Mouse (Mus musculus): Measurements from ENCODE around the gene Ttc19. TPM values are rescaled to one million over a fixed set of nuclear protein-coding genes. Genes with fewer than 3 reads are reported as not detected.

Ttc19 gene
- polyA plus RNA-seq, 1 experiment from 2014 or later, result 16.6 TPM

- Histone ChIP-seq H3K4me1 (no peaks in the 10 kb centered on the region; the same call in 1 of the 2 replicates), H3K4me3 (no peak overlapping the region), H3K27me3 (no peaks in the 10 kb centered on the region), H3K27ac (no peak overlapping the region), H3K9ac (no peak overlapping the region), H3K4me2 (no peak overlapping the region), H3K36me3 (peaks cover 36% of the 10 kb centered on the region), H3K9me3 (no peaks in the 10 kb centered on the region)
- no peak for ATAC-seq (ENCODE audit: borderline replicate concordance, extremely low read depth, low FRiP score, low TSS enrichment)
- WGBS, result 90% methylated on average over 1 of the region's 1 CpGs
Observed at GRCm38 (mm10) chr11:62287700-62288099, 6.4 kb downstream of the Ttc19 start.

DNA sequence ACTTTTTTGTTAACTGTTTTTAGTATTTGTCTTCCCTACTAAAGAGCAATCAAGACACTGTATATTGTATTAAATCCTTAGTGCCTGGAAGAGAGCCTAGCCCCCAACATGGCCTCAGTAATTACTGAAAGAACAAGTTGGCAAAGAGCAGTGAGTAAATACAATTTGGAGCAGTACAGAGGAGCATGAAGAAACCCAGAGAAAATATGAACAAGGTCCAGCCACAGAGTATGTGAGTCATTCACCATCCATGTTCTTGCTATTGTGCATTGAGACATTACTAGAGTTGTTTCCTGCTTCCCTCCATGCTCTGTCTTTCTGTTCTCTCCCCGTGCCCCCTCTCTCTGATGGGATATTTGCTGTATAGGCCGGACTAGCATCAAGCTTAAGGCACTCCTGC is 12.8 kb downstream of the Ttc19 start:
- WGBS, result 86% methylated on average over 2 of the region's 2 CpGs
- H3K4me1 ChIP-seq, result no peaks in the 10 kb centered on the region
- no peak overlapping the region for H3K4me3 ChIP-seq
- no peak overlapping the region for H3K4me2 ChIP-seq
- no peak for ATAC-seq (ENCODE audit: borderline replicate concordance, extremely low read depth, low FRiP score, low TSS enrichment)
- no peak overlapping the region for H3K27ac ChIP-seq
- peaks cover 13% of the 10 kb centered on the region; the same call in 1 of the 2 replicates for H3K36me3 ChIP-seq
- no peaks in the 10 kb centered on the region for H3K27me3 ChIP-seq
- no peak overlapping the region for H3K9ac ChIP-seq
- no peaks in the 10 kb centered on the region for H3K9me3 ChIP-seq

DNA sequence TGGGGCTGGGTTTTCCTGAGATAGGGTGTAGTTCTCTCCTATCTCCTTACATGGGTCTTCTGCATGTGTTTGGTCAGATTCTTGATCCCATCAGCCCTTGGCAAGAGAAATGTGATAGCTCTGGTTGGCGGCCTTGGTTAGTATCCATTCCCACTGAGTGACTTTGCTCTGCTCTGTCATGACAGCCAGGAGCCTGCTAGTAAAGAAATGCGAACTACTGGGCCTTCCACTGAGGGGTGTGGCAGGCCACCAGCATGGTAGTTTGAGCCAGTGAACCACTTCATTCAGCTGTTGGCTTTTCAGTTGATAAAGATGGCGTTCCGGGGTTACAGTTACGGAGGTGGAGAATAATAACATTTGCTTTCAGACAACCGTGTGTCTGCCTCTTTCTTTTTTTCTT is 17.6 kb downstream of the Ttc19 start:
- Histone ChIP-seq H3K4me2 (no peak overlapping the region), H3K4me3 (no peak overlapping the region), H3K27ac (no peak overlapping the region), H3K9ac (no peak overlapping the region), H3K4me1 (no peaks in the 10 kb centered on the region), H3K27me3 (no peaks in the 10 kb centered on the region), H3K9me3 (no peaks in the 10 kb centered on the region), H3K36me3 (0 out of 2 replicates have a peak, but pooled peaks cover 3% of the 10 kb centered on the region)
- no peak for ATAC-seq (ENCODE audit: borderline replicate concordance, extremely low read depth, low FRiP score, low TSS enrichment)
- WGBS, result 81% methylated on average over 6 of the region's 6 CpGs

DNA sequence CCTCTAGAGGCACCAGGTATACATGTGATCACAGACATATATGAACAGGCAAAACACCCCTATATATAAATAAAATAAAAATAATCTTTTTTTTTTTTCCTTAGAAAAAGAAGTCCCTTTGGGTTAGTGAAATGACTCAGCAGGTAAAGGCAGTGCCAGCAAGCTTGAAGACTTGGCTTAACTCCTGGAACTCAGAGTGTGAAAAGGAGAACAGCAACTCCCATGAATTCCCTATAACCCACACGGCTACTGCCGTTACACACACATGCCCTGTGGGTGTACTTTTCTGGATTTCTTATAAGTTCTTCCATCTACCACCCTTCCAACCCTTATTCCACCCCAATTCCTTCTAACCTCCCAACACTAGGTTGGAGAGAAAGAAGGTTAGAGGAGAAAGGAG is 24.6 kb downstream of the Ttc19 start:
- Histone ChIP-seq H3K9me3 (no peaks in the 10 kb centered on the region), H3K27me3 (no peaks in the 10 kb centered on the region), H3K4me1 (no peaks in the 10 kb centered on the region), H3K4me3 (no peak overlapping the region), H3K9ac (no peak overlapping the region), H3K36me3 (peaks cover 20% of the 10 kb centered on the region), H3K27ac (no peak overlapping the region), H3K4me2 (no peak overlapping the region)
- WGBS, result 92% methylated on average over 2 of the region's 2 CpGs
- no peak for ATAC-seq (ENCODE audit: borderline replicate concordance, extremely low read depth, low FRiP score, low TSS enrichment)

DNA sequence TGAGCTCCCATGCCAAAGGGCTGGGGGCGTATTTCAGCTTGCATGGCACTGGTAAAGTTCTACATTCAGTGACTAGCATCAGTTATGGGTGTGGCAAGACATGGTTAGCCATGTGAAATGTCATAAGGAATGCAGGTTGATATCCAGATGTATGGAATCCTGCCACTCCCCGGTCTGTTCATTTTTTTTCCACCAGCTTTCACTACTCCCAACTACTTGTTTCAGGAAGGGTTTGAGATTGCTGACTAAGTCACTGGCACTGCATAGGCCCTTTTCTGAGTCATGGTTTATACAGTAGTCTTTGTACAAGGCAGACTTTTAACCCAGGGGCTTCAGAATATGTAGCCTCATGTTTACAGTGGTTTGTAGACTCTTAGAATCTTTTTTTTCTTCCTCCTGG is 28.0 kb downstream of the Ttc19 start:
- WGBS, result 80% methylated on average over 2 of the region's 2 CpGs
- H3K4me3 ChIP-seq, result no peak overlapping the region
- peaks cover 37% of the 10 kb centered on the region for H3K36me3 ChIP-seq
- no peak for ATAC-seq (ENCODE audit: borderline replicate concordance, extremely low read depth, low FRiP score, low TSS enrichment)
- H3K4me1 ChIP-seq, result no peaks in the 10 kb centered on the region
- no peak overlapping the region for H3K4me2 ChIP-seq
- H3K9ac ChIP-seq, result no peak overlapping the region
- no peaks in the 10 kb centered on the region for H3K27me3 ChIP-seq
- H3K9me3 ChIP-seq, result no peaks in the 10 kb centered on the region
- H3K27ac ChIP-seq, result no peak overlapping the region

GRCm38 (mm10) chr11:62314984-62315383 is 33.7 kb downstream of the Ttc19 start:
- H3K4me3 ChIP-seq, result no peak overlapping the region
- no peak overlapping the region for H3K9ac ChIP-seq
- ATAC-seq (ENCODE audit: borderline replicate concordance, extremely low read depth, low FRiP score, low TSS enrichment), result no peak
- no peaks in the 10 kb centered on the region for H3K9me3 ChIP-seq
- 93% methylated on average over 5 of the region's 5 CpGs for WGBS
- H3K4me2 ChIP-seq, result no peak overlapping the region
- H3K27ac ChIP-seq, result no peak overlapping the region
- H3K27me3 ChIP-seq, result no peaks in the 10 kb centered on the region
- peaks cover 68% of the 10 kb centered on the region for H3K36me3 ChIP-seq
- H3K4me1 ChIP-seq, result no peaks in the 10 kb centered on the region

GRCm38 (mm10) chr11:62317746-62318145 is 36.5 kb downstream of the Ttc19 start:
- Histone ChIP-seq H3K4me1 (no peaks in the 10 kb centered on the region), H3K9ac (no peak overlapping the region), H3K36me3 (peaks cover 84% of the 10 kb centered on the region), H3K9me3 (no peaks in the 10 kb centered on the region), H3K4me3 (no peak overlapping the region), H3K4me2 (no peak overlapping the region), H3K27me3 (no peaks in the 10 kb centered on the region), H3K27ac (no peak overlapping the region)
- WGBS, result 73% methylated on average over 11 of the region's 11 CpGs
- ATAC-seq (ENCODE audit: borderline replicate concordance, extremely low read depth, low FRiP score, low TSS enrichment), result no peak

DNA sequence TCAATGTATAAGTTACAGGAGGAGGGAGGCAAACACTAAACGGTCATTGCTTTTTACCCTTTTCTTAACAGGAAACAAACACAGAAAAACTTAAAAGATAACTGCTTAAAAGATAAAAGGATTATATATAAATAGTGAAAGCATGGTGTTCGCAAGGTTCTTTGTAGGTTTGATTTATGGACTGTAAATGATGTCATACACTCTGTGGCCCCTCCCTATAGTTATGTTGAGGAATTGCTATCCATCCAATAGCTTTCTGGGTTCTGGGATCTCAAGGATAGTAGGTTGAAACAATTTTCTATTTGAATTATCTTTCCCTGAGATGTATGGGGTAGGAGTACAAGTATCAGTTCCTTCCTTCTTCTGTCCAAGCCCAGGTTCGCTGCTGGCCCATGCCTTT is 38.8 kb downstream of the Ttc19 start:
- no peak overlapping the region for H3K4me2 ChIP-seq
- ATAC-seq (ENCODE audit: borderline replicate concordance, extremely low read depth, low FRiP score, low TSS enrichment), result no peak

DNA sequence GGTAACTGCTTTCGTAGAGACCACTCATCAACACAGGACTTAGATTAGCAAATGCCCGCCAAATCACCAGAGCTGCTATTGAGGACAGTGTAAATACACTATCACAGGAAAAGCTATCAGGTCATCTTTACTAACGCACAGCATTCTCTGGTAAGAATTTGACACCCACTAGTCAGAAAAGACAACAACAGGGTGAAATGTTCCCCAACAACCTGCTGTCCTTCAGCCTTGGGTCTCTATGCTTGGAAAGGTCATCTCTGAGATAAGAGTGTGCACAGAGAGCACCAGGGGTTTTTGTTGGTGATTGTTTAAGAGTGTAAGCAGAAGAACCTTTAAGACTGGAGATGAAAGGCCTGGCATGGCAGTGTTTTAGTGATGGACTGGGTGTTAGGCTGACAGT is 42.4 kb downstream of the Ttc19 start:
- no peak overlapping the region for H3K4me2 ChIP-seq
- no peak overlapping the region for H3K27ac ChIP-seq
- no peak overlapping the region for H3K9ac ChIP-seq
- H3K27me3 ChIP-seq, result no peaks in the 10 kb centered on the region
- WGBS, result 46% methylated on average over 3 of the region's 3 CpGs
- no peak overlapping the region for H3K4me3 ChIP-seq
- H3K36me3 ChIP-seq, result peaks cover 81% of the 10 kb centered on the region
- no peaks in the 10 kb centered on the region for H3K4me1 ChIP-seq
- no peak for ATAC-seq (ENCODE audit: borderline replicate concordance, extremely low read depth, low FRiP score, low TSS enrichment)
- no peaks in the 10 kb centered on the region for H3K9me3 ChIP-seq

More for the DNA sequence above, 38.8 kb downstream of the Ttc19 start:
- H3K9me3 ChIP-seq, result no peaks in the 10 kb centered on the region
- peaks cover 82% of the 10 kb centered on the region for H3K36me3 ChIP-seq
- 54% methylated on average over 3 of the region's 3 CpGs for WGBS
- no peaks in the 10 kb centered on the region for H3K27me3 ChIP-seq
- H3K27ac ChIP-seq, result no peak overlapping the region
- no peak overlapping the region for H3K9ac ChIP-seq
- H3K4me1 ChIP-seq, result no peaks in the 10 kb centered on the region
- no peak overlapping the region for H3K4me3 ChIP-seq

GRCm38 (mm10) chr11:62331141-62331540 is 49.9 kb downstream of the Ttc19 start:
- H3K4me1 ChIP-seq, result no peaks in the 10 kb centered on the region
- no peak overlapping the region for H3K4me3 ChIP-seq
- H3K9ac ChIP-seq, result no peak overlapping the region
- 83% methylated on average over 5 of the region's 5 CpGs for WGBS
- no peaks in the 10 kb centered on the region for H3K9me3 ChIP-seq
- no peak overlapping the region for H3K4me2 ChIP-seq
- peaks cover 77% of the 10 kb centered on the region for H3K36me3 ChIP-seq
- no peak overlapping the region for H3K27ac ChIP-seq
- H3K27me3 ChIP-seq, result no peaks in the 10 kb centered on the region
- ATAC-seq (ENCODE audit: borderline replicate concordance, extremely low read depth, low FRiP score, low TSS enrichment), result no peak

GRCm38 (mm10) chr11:62332228-62332627 is 51.0 kb downstream of the Ttc19 start:
- Histone ChIP-seq H3K4me1 (no peaks in the 10 kb centered on the region), H3K4me3 (no peak overlapping the region), H3K9ac (no peak overlapping the region), H3K27ac (no peak overlapping the region), H3K36me3 (peaks cover 75% of the 10 kb centered on the region), H3K4me2 (no peak overlapping the region), H3K9me3 (no peaks in the 10 kb centered on the region), H3K27me3 (no peaks in the 10 kb centered on the region)
- 89% methylated on average over 4 of the region's 4 CpGs for WGBS
- ATAC-seq (ENCODE audit: borderline replicate concordance, extremely low read depth, low FRiP score, low TSS enrichment), result no peak

DNA sequence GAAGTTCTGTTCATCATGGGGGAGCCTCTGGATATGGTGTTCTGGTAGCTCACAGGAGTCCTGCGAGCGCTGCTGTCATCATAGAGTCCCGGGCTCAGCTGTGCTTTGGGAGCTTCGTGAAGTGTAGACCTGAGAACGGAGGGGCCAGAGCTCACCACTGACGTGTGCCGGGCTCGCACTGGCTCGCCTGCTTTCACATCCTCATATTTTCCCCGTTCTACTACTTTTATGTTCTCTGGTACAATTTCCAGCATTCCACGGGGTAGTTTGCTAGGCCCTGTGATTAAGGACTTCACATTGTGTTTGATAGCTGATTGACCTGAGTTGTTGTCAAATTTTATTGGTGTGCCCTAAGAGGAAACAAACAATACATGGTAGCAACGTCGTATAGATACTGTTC is 61.7 kb downstream of the Ttc19 start:
- ATAC-seq (ENCODE audit: borderline replicate concordance, extremely low read depth, low FRiP score, low TSS enrichment), result no peak
- peaks cover 52% of the 10 kb centered on the region for H3K36me3 ChIP-seq
- H3K27me3 ChIP-seq, result no peaks in the 10 kb centered on the region

GRCm38 (mm10) chr11:62351948-62352347 is 70.7 kb downstream of the Ttc19 start:
- no peaks in the 10 kb centered on the region for H3K4me1 ChIP-seq
- H3K27ac ChIP-seq, result no peak overlapping the region
- H3K4me2 ChIP-seq, result no peak overlapping the region
- H3K36me3 ChIP-seq, result peaks cover 70% of the 10 kb centered on the region
- no peaks in the 10 kb centered on the region for H3K27me3 ChIP-seq
- no peak for ATAC-seq (ENCODE audit: borderline replicate concordance, extremely low read depth, low FRiP score, low TSS enrichment)
- H3K9me3 ChIP-seq, result no peaks in the 10 kb centered on the region
- H3K4me3 ChIP-seq, result no peak overlapping the region
- WGBS, result 75% methylated on average over 4 of the region's 4 CpGs
- H3K9ac ChIP-seq, result no peak overlapping the region

More for the DNA sequence above, 61.7 kb downstream of the Ttc19 start:
- no peak overlapping the region for H3K9ac ChIP-seq
- no peak overlapping the region for H3K27ac ChIP-seq
- WGBS, result 94% methylated on average over 13 of the region's 13 CpGs
- no peak overlapping the region for H3K4me3 ChIP-seq
- no peaks in the 10 kb centered on the region for H3K9me3 ChIP-seq
- no peaks in the 10 kb centered on the region for H3K4me1 ChIP-seq
- no peak overlapping the region for H3K4me2 ChIP-seq
